Mouse (Mus musculus): ENCODE data around the gene Tenm1. TPM values are rescaled to one million over a fixed set of nuclear protein-coding genes. Genes with fewer than 3 reads are reported as not detected.

Tenm1 gene
- not detected for total RNA-seq (2023)

DNA sequence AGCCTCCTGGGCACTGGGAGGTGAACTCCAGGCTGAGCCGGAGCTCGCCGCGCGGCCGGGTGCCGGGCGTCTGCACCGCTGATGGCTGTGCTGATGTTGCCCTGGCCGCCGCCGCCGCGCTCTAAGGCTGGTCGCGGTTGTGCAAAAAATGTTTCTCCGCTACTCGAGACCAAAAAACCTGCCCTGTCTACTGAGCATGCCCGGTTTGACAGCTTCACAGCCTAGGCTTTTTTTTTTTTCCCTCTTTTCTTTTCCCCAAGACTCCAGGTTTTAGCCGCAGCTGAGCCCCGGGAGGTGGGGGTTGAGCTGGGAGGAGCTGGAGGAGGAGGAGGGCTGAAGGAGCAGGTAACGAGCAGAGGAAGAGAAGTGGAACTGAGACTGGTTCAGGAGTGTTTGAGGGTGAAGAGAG is at the start of gene Tenm1:
Tenm1 (minus strand) TSS at position 272 of the 409 bp plus-strand sequence.

DNA sequence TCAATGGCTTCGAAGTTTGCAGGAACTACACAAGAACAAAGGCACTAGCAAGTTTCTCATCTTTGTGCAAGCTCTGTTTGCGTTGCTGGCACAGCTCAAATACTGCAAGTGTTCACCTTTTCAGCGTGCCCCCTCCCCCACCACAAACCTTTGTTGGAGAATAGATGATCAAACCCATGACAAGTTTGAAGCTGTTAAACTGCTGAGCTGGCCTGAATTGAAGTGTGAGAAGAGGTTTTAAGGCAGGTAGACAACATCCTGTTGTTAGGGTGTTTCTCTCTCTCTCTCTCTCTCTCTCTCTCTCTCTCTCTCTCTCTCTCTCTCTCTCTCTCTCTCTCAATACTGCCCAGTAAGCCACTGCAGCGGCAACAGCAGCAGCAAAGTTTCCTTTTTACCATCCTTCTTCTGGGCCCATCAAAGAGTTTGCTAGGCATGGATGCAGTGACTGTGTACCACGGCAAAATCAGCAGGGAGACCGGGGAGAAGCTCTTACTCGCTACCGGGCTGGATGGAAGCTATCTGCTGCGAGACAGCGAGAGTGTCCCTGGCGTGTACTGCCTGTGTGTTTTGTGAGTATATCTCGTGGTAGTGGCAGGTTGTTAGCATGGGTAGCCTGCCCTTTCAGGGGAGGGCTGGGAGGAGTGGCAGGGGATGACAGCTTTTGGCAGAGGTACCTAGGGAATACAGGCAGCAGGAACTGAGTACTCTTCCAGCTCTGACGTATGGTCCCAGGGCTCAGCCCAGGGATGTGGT is 926.5 kb downstream of the Tenm1 start, which contains the start of gene Sh2d1a:
Sh2d1a (plus strand) TSS at position 163 of the 753 bp plus-strand sequence.

DNA sequence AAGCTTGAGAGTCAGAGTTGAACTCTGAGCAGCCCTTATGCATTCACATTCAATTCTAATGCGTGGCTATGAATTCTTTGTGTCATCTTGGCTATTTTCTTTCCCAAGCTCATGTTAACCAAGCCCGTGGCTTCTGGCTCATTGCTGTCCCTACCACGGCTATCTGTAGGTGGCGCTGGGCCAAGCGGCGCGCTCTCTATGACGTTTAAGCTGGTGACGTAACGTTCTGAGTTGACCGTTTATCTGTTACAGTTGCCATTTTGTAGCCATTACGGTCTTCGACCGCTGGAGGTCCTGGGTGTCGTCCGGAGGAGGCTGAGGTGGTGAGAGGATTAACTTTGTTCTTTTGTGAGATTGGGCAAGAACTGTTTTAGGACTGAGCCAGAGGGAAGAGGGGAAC is 939.5 kb downstream of the Tenm1 start, which contains the start of gene Tex13c2:
Tex13c2 (plus strand) TSS at position 246 of the 400 bp plus-strand sequence.

Other genes with a start within 250 kb of the Tenm1 start
- not detected for gene Tex13c1, start 162.0 kb upstream of the Tenm1 start, total RNA-seq (2023)

Measured in CD4-positive naive resting alpha-beta T cell, adult 76 days (primary cell).